Mouse (Mus musculus): Measurements from ENCODE around the gene Vapb. TPM values are rescaled to one million over a fixed set of nuclear protein-coding genes. Genes with fewer than 3 reads are reported as not detected.

Gene Vapb
- total RNA-seq, 2 experiments from 2014 or later: 116 to 127 TPM

DNA sequence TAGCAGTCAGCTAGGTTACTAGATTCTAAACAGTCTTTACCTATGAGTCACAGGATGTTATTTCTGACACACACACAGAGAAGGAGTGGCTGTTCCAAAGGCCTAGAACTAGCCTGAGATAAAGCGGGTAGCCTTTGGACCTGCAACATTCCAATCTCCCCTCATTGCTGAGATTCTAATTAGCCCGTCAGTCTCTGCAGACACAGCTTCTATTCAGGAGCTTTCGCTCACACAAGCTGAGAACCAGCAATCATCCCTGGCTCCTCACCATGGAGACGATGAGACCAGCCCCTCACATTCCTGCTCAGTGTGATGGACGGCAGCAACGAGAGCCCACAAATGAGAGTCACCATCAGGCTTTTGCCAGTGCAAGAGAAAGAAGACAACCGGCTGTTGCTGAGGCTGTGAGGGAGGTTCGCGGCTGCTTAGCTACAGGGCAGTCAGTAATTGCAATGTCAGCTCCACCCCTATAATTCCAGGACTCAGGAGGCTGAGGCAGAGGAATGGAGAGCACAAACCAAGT lies 6.8 kb upstream of the Vapb start:
- DNase-seq (ENCODE audit: low spot score in 2 of 2): peak in 1 of 2 experiments; percentile 32

DNA sequence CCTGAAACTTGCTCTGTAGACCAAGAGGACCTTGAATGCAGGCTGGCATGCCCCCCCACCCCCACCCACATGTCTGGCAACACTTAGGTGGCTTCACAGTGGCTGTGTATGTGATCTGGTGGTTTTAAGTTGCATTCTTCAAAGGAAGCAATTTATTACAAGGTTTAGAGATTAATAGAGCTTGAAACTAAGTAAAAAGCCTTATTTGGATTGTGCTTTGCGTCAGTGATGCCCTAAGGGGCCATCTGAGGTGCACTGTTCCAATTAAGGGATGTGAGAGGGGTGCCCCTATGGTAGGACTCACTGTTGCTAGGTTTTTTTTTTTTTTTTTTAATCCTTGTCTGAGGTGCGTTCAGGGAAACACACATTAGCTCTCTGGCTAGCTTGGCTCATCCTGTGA lies 2.9 kb upstream of the Vapb start:
- DNase-seq (ENCODE audit: low spot score in 2 of 2): no peak

DNA sequence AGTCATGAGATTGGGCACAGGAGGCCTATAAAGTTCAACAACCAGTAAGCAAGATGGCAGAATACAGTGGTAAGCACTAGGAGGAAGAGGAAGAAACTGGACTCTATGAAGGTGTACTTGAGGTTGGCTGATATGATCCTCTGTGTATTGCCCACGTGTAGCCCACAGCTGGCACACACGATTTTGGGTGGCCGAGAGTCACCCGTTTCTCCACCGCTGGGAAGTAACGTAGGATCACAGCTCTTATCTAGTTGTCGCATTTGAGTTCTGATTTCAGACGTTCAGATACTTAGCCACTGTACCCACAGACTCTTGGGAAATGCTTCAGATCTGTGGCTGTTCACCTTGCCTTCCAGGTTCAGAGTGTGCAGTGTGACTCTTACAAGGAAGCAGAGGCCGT lies 921 bp downstream of the Vapb start:
- DNase-seq (ENCODE audit: low spot score in 2 of 2): no peak

DNA sequence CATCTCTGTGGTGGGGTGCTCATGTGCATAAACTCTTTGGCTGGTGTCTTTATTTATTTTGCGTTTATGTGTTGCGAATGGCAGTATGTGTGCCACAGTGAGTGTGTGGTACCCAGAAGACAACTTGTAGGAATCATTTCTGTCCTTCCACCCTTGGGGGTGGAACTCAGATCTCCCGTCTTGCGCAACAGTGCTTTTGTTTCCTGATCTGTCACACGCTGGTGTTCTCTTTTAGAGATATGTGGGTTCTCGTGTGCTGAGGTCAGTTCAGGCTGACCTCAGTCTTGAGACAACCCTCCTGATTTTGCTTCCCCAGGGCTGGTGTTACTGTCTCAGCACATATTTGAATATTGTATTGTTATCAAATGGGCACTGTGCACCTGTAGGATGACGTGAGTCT lies 1.8 kb downstream of the Vapb start:
- no peak for DNase-seq (ENCODE audit: low spot score in 2 of 2)

DNA sequence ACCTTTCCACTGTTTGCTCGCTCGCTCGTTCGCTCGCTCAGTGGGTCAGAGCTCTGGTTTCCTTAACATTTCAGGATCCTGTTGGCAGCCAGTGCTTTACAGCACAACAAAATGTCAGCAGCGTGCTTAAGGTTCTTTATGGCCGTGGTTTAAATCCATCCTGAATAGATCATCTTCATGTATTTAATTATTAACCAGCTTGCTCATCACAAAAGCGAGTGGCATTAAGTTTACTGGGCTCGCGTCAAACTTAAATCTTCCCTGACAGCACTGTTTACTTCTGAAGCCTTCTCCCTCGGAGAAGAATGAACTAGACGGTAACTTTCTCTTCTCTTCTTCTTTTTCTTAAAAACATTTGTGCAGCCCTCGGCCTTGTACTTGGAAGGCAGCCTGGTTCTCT lies 4.8 kb downstream of the Vapb start:
- no peak for DNase-seq (ENCODE audit: low spot score in 2 of 2)

DNA sequence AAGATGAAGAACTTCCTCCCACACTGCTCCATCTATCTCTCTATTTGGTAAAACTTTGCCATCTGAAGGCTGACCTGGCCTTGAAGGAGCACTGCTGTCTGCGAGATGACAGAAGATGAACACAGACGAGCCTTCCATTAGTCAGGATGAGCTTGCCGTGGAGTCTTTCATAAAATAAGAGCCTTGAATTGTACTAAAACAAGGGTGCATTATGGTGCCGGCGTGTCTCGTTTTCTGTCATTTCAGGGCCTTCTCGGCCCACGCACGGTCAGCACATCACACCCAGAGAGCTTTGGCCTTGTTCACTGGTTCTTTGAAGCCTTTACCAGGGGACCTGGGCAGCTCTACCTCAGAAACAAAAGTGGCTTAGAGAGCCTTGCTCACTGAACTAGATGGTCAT lies 5.4 kb downstream of the Vapb start:
- DNase-seq (ENCODE audit: low spot score in 2 of 2): no peak

DNA sequence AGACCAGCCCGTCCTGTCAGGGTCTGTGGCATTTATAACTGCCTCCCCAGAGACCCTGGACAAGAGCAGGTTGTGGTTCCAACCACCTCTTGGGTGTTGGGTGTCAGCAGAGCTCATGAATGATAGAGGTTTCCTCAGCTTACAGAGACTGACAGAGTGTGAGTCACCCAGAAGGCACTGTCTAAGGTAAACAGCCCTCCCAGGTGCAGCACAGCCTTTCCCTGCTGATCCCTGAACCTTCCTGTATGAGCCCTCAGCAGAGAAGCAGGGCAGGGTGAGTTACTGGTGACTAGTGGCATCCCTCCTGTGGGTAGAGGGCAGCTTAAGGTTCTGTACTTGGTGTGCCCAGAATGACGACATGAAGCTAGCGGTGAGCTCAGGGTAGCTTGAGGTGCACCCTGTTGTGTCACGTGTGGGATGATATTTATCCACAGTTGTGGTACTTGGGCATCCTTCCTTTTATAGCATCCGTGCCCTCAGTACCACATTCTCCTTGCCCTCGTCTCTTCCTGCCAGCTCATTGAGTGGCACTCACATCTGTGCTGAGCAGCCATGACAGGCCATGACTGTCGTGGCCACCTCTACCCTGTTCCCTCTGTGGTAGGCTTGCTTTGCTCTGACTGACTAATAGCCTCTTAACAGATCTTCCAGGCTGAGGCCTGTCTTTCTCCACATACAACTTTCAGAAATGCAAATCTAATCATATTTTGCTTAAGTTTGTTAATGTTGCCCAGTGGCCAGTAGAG lies 6.9 kb downstream of the Vapb start:
- no peak for DNase-seq (ENCODE audit: low spot score in 2 of 2)

DNA sequence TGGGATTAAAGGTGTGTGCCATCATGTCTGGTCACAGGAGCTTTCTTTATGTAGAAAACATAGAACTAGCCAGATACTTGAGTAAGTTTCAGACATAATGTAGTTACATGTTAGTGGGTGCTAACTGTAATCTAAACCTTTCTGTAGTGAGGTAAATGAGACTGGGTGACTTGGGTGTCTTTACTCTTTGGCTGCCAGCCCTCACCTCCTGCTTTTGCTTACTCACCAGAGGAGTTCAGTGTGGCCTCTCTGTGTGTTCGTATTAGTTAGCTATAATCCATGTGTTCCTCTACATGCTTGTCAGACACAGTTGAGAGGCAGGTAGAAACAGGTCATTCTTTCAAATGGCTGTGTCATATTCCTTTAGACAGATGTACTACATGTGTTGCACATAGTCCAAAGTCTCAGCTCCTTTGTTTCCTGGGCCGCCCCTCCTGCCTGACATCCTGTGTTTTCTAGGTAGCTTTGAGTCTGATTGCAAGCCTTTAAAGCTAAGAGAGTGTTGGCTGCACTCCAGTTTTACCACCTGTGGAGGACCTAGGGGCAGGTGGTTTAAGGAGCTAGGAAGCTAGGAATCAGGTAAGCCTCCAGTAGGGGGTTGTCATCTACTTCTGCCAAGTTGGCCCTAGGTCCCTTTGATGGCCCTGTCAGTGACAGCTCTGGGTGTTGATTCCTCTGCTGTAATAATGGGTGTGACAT lies 11.8 kb downstream of the Vapb start:
- no peak for DNase-seq (ENCODE audit: low spot score in 2 of 2)

DNA sequence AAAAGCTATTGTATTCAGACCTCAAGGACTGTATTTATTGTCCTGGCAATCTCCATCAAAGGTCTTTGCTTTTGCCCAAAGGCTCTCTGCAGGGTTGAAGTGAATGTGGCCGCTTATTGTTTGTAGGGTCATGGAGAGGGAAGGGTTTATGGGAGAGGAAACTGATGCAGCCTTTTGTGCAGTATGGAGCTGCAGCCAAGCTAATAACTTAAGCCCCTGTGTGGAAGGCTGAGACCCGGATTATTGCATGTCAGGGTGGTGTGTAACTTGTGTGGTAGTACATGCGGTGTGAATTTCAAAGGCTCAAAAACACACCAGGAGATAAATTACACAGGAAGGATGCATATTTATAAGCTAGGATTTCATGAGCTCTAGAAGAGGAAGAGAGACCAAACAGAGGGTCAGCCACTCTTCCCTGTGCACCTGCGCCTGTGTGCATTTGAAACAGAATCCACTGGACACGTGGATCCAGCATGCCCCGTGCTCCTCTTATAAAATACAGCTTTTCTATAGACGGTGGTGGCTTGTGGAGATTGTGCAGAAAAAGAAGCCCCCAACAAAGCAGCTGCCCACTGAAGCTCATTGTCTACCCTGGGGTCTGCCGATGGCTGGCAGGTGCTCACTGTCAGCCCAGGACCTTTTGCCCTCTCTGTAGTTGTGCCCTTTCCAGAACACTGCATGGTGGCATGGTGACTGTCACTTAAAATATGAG lies 18.3 kb downstream of the Vapb start:
- no peak for DNase-seq (ENCODE audit: low spot score in 2 of 2)

DNA sequence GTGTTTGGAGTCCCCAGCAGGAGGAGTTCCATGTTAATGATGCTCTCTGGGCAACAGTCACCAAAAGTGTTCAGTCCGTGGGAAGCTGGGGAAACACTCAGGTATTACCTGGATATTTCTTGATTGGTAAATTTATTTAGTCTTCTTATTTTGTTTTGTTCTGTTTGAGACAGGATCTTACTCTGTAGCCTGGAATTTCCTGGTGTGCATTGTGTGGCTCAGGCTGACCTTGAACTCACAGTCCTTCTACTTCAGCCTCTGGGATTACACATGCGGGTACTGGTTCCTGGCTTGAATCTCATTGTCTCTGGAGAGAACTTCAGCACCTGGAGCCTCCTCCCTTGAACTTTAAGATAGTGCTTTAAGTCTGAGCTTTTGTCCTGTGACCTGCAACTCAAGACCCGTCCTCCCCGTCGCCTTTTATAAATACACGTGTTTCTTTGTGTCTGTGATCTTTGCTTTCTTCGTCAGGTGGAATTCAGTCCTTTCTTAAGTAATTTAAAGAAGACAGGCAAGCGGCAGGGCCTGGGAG lies 20.4 kb downstream of the Vapb start:
- DNase-seq (ENCODE audit: low spot score in 2 of 2): no peak

DNA sequence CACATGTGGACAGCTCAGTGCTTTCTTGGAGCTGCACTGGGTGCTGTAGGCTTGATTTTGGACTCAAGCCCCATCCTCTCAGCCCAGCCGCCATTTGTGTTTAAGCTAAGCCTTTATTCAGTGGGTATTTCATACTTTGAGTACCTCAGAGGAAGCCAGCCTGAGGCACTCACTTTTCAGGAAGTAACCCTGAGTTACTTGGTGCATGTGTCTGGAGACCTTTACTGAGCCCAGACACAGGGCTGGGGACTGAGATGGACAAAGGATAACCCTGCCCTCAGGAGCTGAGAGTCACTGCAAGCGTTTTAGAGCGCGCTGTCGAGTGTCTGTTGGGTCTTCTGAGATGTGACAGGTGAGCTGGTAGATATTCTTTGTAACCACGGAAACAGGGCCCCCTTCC lies 23.3 kb downstream of the Vapb start:
- no peak for DNase-seq (ENCODE audit: low spot score in 2 of 2)

DNA sequence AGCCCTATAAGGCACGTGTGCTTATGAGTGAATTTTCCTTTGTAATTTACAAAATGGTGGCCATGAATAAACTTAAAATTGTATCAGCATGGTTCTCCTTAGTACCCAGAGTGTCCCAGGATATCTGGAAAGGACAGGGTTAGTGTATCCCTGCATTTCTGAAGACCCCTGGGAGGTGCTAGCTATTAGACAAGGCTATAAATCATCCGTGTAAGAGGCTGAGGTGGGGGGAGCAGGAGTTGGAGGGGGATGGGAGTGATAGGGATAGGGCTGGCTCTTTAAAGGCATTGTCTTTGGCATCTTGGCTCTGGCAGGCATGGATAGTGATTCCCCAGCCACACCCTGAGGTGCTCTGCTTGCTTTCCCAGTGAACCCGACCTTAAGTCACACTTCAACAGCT lies 27.3 kb downstream of the Vapb start:
- no peak for DNase-seq (ENCODE audit: low spot score in 2 of 2)

DNA sequence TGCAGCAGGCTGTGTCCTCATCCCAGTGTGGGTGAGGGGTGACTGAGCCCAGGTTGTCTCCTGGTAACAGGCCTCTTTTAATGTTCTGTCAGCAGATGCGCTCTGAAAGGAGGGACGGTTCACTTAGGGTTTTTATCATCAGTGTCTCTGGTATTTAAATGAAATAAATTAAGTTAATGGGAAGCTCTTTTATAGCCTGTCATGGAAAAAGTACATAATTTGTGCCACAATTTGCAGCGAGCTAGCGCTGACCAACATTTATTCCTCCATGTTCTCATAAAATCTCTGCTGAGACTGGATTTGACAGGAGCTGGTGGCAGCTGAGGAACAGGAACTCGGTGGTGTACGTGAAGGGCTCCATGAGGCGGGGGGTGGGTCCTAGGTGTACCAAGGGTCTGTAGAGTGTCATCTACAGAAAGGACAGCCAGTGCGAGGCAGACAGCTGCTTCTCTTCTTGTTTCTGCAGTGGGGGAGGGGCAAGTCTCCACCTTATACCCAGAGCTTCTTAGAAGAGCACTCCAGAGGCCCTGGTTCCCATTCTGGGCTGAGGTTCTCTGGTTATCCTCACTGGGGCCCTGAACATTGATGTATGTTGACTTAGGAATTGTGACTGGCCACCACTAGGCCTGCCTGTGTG lies 30.8 kb downstream of the Vapb start:
- no peak for DNase-seq (ENCODE audit: low spot score in 2 of 2)

DNA sequence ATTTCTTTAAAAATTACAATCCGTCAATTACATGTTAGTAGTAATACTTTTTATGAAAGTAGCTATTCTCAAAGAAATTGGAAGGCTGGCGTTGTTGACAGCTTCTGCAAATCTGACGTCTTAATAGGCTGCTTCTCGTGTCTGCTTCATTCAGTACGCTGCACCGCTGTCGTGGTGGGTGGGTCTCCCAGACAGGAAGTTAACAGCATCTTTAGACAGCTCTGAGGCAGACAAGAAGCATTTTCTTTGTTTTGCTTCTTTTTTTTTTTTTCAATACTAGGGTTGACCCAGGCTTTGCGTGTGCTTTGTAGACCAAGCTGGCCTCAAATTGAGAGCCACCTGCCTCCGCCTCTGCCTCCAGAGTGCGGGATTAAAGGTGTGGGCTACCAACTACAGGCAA lies 31.9 kb downstream of the Vapb start:
- DNase-seq (ENCODE audit: low spot score in 2 of 2): no peak

DNA sequence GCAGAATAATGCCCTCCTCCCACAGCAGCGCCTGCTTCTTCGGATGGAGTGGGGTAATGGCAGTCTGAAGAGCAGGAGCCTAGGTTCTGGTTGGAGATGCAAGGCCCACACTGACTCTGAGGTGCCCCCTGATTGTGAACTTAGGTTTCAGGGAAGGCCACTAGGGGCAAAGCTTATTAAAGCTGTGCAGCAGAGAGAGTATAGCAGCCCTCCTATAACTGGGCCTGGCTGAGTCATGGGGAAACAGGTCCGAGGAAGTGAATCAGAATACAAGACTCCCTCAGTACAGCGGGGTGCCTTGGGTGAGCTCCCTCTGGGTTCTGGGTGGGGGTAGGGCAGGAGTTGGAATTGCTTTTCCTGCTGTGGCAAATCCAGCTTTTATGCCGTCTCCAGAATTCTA lies 33.3 kb downstream of the Vapb start:
- DNase-seq (ENCODE audit: low spot score in 2 of 2): no peak

DNA sequence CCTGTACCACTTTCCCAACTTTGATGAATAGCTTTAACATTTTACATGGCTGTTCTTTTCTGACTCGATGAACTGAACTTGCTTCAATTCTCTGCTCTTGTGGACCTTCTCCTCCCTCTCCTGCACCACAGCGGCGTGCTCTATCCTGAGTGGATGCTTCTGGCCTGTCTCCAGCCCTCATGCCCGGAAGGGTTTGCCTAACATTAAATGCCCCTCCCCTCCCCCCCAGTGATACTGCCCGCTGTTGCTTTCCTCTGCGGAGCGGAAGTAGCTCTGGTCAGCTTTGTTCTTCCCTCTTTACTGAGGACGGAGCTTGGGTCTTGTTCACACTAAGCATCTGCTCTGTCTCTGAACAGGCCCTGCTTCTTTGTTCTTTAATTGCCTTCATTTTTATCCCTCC lies 34.4 kb downstream of the Vapb start:
- no peak for DNase-seq (ENCODE audit: low spot score in 2 of 2)

DNA sequence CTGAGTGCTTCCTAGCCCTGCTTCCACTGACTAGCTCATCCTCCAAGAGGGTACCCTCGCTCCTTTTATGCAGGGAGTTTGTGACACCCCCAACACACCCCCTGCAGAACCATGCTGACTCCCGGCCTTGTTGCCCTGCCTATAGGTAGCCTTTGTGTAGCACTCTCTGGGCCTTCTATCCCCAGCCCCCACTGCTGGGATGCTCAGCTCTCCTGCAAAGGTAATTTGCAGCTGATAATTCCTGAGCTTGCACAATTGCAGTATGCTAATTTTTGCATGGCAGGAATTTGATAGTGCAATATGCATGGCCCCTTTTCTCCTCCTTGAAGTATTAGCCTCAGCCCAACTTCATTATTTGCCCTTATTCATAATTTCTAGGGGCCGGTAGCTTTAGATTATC lies 38.2 kb downstream of the Vapb start:
- DNase-seq (ENCODE audit: low spot score in 2 of 2): no peak

DNA sequence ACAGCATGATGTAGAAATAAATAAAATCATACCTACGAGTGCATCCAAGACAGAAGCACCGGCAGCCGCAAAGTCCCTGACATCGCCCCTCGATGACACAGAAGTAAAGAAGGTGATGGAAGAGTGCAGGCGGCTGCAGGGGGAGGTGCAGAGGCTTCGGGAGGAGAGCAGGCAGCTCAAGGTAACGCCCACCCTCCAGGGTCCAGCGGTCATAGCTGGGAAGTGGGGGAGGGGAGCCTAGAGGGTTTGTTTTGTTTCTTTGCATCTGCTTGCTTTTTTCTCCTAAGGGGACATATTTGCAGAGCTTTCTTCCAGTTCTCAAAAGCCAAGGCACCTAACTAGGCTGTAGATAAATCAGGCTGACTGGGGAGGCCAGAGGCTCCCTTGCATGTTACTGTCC lies 38.8 kb downstream of the Vapb start:
- no peak for DNase-seq (ENCODE audit: low spot score in 2 of 2)

DNA sequence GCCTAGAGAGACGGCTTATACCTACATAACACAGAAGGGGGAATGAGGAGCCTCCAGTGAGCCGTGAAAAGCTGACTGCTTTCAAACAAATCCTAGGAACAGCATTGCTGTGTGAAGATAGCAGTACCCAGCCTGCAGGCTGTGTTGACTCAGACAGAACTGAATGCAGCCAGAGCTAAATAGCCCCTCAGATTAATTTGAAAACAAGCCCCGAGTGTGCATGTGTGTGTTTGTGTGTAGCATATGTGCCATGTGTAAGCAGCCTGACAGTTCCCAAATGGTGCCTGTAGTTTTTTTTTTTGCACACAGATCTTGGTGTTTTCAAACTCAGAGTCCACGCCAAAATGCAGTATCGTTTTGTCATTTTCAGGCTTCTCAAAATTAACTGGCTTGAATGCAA lies 43.6 kb downstream of the Vapb start:
- no peak for DNase-seq (ENCODE audit: low spot score in 2 of 2)

DNA sequence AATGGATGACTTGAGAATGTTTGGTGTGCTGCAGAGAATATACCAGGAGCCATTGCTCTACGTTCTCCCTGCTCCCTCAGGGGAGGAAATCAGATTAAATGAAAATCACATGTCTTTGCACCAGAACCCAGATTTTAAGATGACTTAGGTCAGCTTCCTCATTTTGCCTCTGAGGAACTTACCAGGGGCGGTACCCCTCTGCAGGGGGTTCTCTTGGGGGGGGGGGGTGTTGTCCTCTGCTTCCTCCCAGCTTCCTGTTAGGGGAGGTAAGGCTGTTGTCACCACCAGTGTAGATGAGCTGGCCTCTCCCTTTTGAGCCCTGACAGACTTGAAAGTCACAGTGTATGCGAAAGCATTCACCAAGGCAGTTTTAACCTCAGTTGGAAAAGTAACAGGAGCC lies 47.1 kb downstream of the Vapb start:
- no peak for DNase-seq (ENCODE audit: low spot score in 2 of 2)

DNA sequence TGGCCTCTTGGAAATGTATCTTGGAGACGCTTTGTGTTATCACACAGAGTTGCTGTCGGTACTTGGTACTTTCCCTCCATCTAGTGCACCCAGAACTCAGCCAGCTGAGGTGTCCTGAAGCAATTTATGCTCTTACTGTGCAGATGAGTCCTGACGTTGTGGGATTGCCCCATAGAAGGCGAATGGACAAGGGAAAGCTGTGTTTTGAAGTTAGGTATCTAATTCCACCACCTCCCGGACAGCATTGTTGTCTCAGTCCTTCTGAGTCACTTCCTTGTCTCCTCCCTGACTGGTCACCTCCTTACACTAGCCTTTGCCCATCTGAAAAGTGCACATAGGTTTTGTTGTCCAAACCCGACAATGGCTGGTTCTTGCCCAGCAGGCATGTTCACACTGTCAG lies 47.6 kb downstream of the Vapb start:
- no peak for DNase-seq (ENCODE audit: low spot score in 2 of 2)

Data from layer of hippocampus, adult 18-20 months (tissue).